Comparison of ENCODE assay signal across 16 mouse cellular contexts in genomic region chr12:69238284-69238683, GRCm38 (mm10). TPM values are rescaled to one million over a fixed set of nuclear protein-coding genes. Genes with fewer than 3 reads are reported as not detected.
DNase-seq lines count a peak whose midpoint lies in the region; ATAC-seq and TF ChIP-seq lines count a peak whose summit lies in the region.
"Had no signal": no experiment of that assay in that cellular context is flagged by ENCODE, and none has a peak within 500 bp of the region (broad histone marks: within the 10 kb centered on the region; RNA-seq: fewer than 3 reads in every experiment).

No protein-coding gene starts in this region.

- H3K4me3 ChIP-seq in hindbrain, postnatal 0 days (ENCODE audit: low read length) = no peak overlapping the region
- no peak overlapping the region for H3K4me3 ChIP-seq in hindbrain, embryonic 11.5 days (ENCODE audit: low read depth, low read length)
- H3K4me3 ChIP-seq in left cerebral cortex, adult 2 months = no peak overlapping the region
- H3K4me3 ChIP-seq: forebrain, embryonic 12.5 days; heart, embryonic 12.5 days; lung, embryonic 15.5 days; midbrain, embryonic 10.5 days; stomach, embryonic 15.5 days had no signal

- H3K9me3 ChIP-seq in hindbrain, postnatal 0 days (ENCODE audit: low read length) = no peaks in the 10 kb centered on the region
- H3K9me3 ChIP-seq in hindbrain, embryonic 11.5 days (ENCODE audit: control insufficient read depth, low read length) = no peaks in the 10 kb centered on the region
- H3K9me3 ChIP-seq: forebrain, embryonic 12.5 days; heart, embryonic 12.5 days; lung, embryonic 15.5 days; midbrain, embryonic 10.5 days; stomach, embryonic 15.5 days had no signal

- DNase-seq in hindbrain, postnatal 0 days (ENCODE audit: low spot score) = no peak
- DNase-seq in hindbrain, embryonic 11.5 days (ENCODE audit: low spot score) = no peak
- no peak for DNase-seq in left cerebral cortex, adult 2 months (ENCODE audit: extremely low spot score in 1 of 2, low spot score in 2 of 2)
- DNase-seq in left cerebral cortex, adult 11 months (ENCODE audit: low spot score) = no peak
- DNase-seq in 3T3-L1 (ENCODE audit: low read depth, low spot score) (peak; percentile 47), NIH3T3 (ENCODE audit: low read depth) (peak; percentile 28)
- no peak for DNase-seq in spleen, postnatal 10 days (ENCODE audit: low spot score in 2 of 2)
- DNase-seq: heart, postnatal 4 days; liver; spleen, adult 18-20 months had no signal

- H3K4me1 ChIP-seq in hindbrain, postnatal 0 days (ENCODE audit: insufficient read depth, low read length) = peaks cover 4% of the 10 kb centered on the region; the same call in 1 of the 2 replicates
- H3K4me1 ChIP-seq in hindbrain, embryonic 11.5 days (replicated peaks; ENCODE audit: control insufficient read depth, insufficient read depth, low read length) = no peaks in the 10 kb centered on the region
- H3K4me1 ChIP-seq: lung, embryonic 15.5 days had no signal

- peak; percentile 40; the same call in 1 of the 2 replicates for TF ChIP-seq CTCF in hindbrain, postnatal 0 days (IDR thresholded peaks at IDR 0.05; ENCODE audit: low read depth)
- TF ChIP-seq CTCF in left cerebral cortex, adult 2 months (IDR thresholded peaks at IDR 0.05) = peak; percentile 25; the same call in 1 of the 2 replicates

- no peaks in the 10 kb centered on the region for H3K36me3 ChIP-seq in hindbrain, postnatal 0 days (ENCODE audit: insufficient read depth, low read length)
- H3K36me3 ChIP-seq in hindbrain, embryonic 11.5 days (ENCODE audit: control insufficient read depth, insufficient read depth, low read length) = no peaks in the 10 kb centered on the region
- H3K36me3 ChIP-seq: forebrain, embryonic 12.5 days; heart, embryonic 12.5 days; lung, embryonic 15.5 days; midbrain, embryonic 10.5 days; stomach, embryonic 15.5 days had no signal

- 37% methylated on average over 3 of the region's 3 CpGs for WGBS in hindbrain, postnatal 0 days
- WGBS in hindbrain, embryonic 11.5 days = 52% methylated on average over 3 of the region's 3 CpGs

- ATAC-seq in hindbrain, postnatal 0 days = no peak
- no peak for ATAC-seq in hindbrain, embryonic 11.5 days (ENCODE audit: low FRiP score)
- ATAC-seq in frontal cortex, adult (ENCODE audit: low TSS enrichment) = no peak

- H3K4me2 ChIP-seq in hindbrain, postnatal 0 days (ENCODE audit: low read depth, low read length) = no peak overlapping the region
- H3K4me2 ChIP-seq in hindbrain, embryonic 11.5 days (replicated peaks; ENCODE audit: low read depth, low read length) = no peak overlapping the region
- H3K4me2 ChIP-seq: forebrain, embryonic 12.5 days; heart, embryonic 12.5 days; lung, embryonic 15.5 days; stomach, embryonic 15.5 days had no signal

- intact Hi-C loops in left cerebral cortex, adult 2 months (cut with DNase I) = no loop called here

- no peaks in the 10 kb centered on the region for H3K27me3 ChIP-seq in hindbrain, postnatal 0 days (ENCODE audit: insufficient read depth, low read length)
- H3K27me3 ChIP-seq in hindbrain, embryonic 11.5 days (ENCODE audit: control insufficient read depth, insufficient read depth, low read length) = no peaks in the 10 kb centered on the region
- H3K27me3 ChIP-seq: forebrain, embryonic 12.5 days; heart, embryonic 12.5 days; lung, embryonic 15.5 days; stomach, embryonic 15.5 days had no signal

- no peak overlapping the region for H3K9ac ChIP-seq in hindbrain, postnatal 0 days (replicated peaks; ENCODE audit: low read length)
- H3K9ac ChIP-seq in hindbrain, embryonic 11.5 days (ENCODE audit: low read depth, low read length) = no peak overlapping the region
- H3K9ac ChIP-seq: forebrain, embryonic 12.5 days; heart, embryonic 12.5 days; lung, embryonic 15.5 days; stomach, embryonic 15.5 days had no signal

- no peak overlapping the region for H3K27ac ChIP-seq in hindbrain, postnatal 0 days
- no peak overlapping the region for H3K27ac ChIP-seq in hindbrain, embryonic 11.5 days (ENCODE audit: low read depth, low read length)
- H3K27ac ChIP-seq in left cerebral cortex, adult 2 months = no peak overlapping the region
- H3K27ac ChIP-seq: forebrain, embryonic 12.5 days; lung, embryonic 15.5 days; midbrain, embryonic 10.5 days; stomach, embryonic 15.5 days had no signal

RNA-seq across cellular contexts. Expression of gene Klhdc1, which starts 2.7 kb away (rescaled TPM):
- total RNA-seq in hindbrain, postnatal 0 days (2014; rRNA removed) = 3.9 and 6.5 TPM in 2 replicates
- 15.0 and 23.6 TPM in 2 replicates for polyA plus RNA-seq in hindbrain, postnatal 0 days (2015; fragmentation: Nextera tagmentation; extraction: Ambion mirVana)
- 2.9 and 4.5 TPM in 2 replicates for polyA plus RNA-seq in hindbrain, embryonic 11.5 days (2014; fragmentation: Nextera tagmentation; extraction: Ambion mirVana)
- 10 to 100 TPM; 20.4 to 22.5 TPM for total RNA-seq in left cerebral cortex, adult 2 months (2021)

RNA-seq across cellular contexts. Expression of gene Pole2, which starts 10.3 kb away (rescaled TPM):
- 4.1 and 4.4 TPM in 2 replicates for total RNA-seq in hindbrain, postnatal 0 days (2014; rRNA removed)
- 3.1 and 4.3 TPM in 2 replicates for polyA plus RNA-seq in hindbrain, postnatal 0 days (2015; fragmentation: Nextera tagmentation; extraction: Ambion mirVana)
- polyA plus RNA-seq in hindbrain, embryonic 11.5 days (2014; fragmentation: Nextera tagmentation; extraction: Ambion mirVana) = 24.8 and 25.8 TPM in 2 replicates
- total RNA-seq in left cerebral cortex, adult 2 months (2021) = under 1 TPM; 0.40 to 0.66 TPM

RNA-seq across cellular contexts. Expression of gene Gm49384, which starts 34.2 kb away (rescaled TPM):
- not detected in 2 replicates for total RNA-seq in hindbrain, postnatal 0 days (2014; rRNA removed)
- polyA plus RNA-seq in hindbrain, postnatal 0 days (2015; fragmentation: Nextera tagmentation; extraction: Ambion mirVana) = 7.1 and 8.3 TPM in 2 replicates
- 34.5 and 36.2 TPM in 2 replicates for polyA plus RNA-seq in hindbrain, embryonic 11.5 days (2014; fragmentation: Nextera tagmentation; extraction: Ambion mirVana)
- total RNA-seq in left cerebral cortex, adult 2 months (2021) = 1 to 10 TPM; 3.1 to 4.5 TPM

RNA-seq across cellular contexts. Expression of gene Dnaaf2, which starts 40.1 kb away (rescaled TPM):
- total RNA-seq in hindbrain, postnatal 0 days (2014; rRNA removed) = 5.1 and 5.2 TPM in 2 replicates
- 7.7 and 8.2 TPM in 2 replicates for polyA plus RNA-seq in hindbrain, postnatal 0 days (2015; fragmentation: Nextera tagmentation; extraction: Ambion mirVana)
- 13.2 and 13.9 TPM in 2 replicates for polyA plus RNA-seq in hindbrain, embryonic 11.5 days (2014; fragmentation: Nextera tagmentation; extraction: Ambion mirVana)
- total RNA-seq in left cerebral cortex, adult 2 months (2021) = 1 to 10 TPM; 1.7 TPM

RNA-seq across cellular contexts. Expression of gene Gm49383, which starts 41.4 kb away (rescaled TPM):
- 2.0 and 4.7 TPM in 2 replicates for total RNA-seq in hindbrain, postnatal 0 days (2014; rRNA removed)
- 11.4 and 13.3 TPM in 2 replicates for polyA plus RNA-seq in hindbrain, postnatal 0 days (2015; fragmentation: Nextera tagmentation; extraction: Ambion mirVana)
- 33.2 and 35.8 TPM in 2 replicates for polyA plus RNA-seq in hindbrain, embryonic 11.5 days (2014; fragmentation: Nextera tagmentation; extraction: Ambion mirVana)
- 1 to 10 TPM; 4.8 to 6.1 TPM for total RNA-seq in left cerebral cortex, adult 2 months (2021)

Comparison
In these comparisons a context has a peak if more than half of its experiments do, and no peak if none do; other contexts are left out.
1. DNase-seq: peak in 3T3-L1 (single experiment) and NIH3T3 (single experiment); none in hindbrain, postnatal 0 days (single experiment), hindbrain, embryonic 11.5 days (single experiment), left cerebral cortex, adult 2 months (0 of 2), left cerebral cortex, adult 11 months (single experiment) and spleen, postnatal 10 days (0 of 2).